Mouse (Mus musculus): ENCODE results near the gene Traf3ip3. TPM values are rescaled to one million over a fixed set of nuclear protein-coding genes. Genes with fewer than 3 reads are reported as not detected.

Gene Traf3ip3
- total and polyA plus RNA-seq, 3 experiments: 5.2 to 9.7 TPM; not detected in 1

GRCm38 (mm10) chr1:193244235-193244634 lies 42.7 kb upstream of the Traf3ip3 start:
- no peaks in the 10 kb centered on the region for H3K4me1 ChIP-seq (ENCODE audit: control insufficient read depth in 1 of 2, insufficient read depth in 2 of 2, low read length in 2 of 2)
- no peak overlapping the region for H3K27ac ChIP-seq (ENCODE audit: control insufficient read depth, low read depth, low read length)
- no peaks in the 10 kb centered on the region for H3K79me2 ChIP-seq (ENCODE audit: control insufficient read depth, insufficient read depth, low read length, poor library complexity)
- H3K36me3 ChIP-seq (ENCODE audit: control insufficient read depth in 1 of 2, insufficient read depth in 2 of 2, low read length in 2 of 2): no peaks in the 10 kb centered on the region
- no peak for DNase-seq (ENCODE audit: low read depth, low spot score)
- no peak overlapping the region for H3K4me3 ChIP-seq (ENCODE audit: control insufficient read depth in 1 of 2, insufficient read depth in 1 of 2, low read depth in 2 of 2, low read length in 2 of 2)
- TF ChIP-seq ZNF384 (IDR thresholded peaks at IDR 0.05; ENCODE audit: low read depth, low read length) (no peak), ZMIZ1 (IDR thresholded peaks at IDR 0.05; ENCODE audit: low read depth, low read length) (no peak), POLR2AphosphoS2 (IDR thresholded peaks at IDR 0.05; ENCODE audit: low read length) (no peak), MXI1 (IDR thresholded peaks at IDR 0.05; ENCODE audit: low read depth, low read length) (no peak), GATA1 (IDR thresholded peaks at IDR 0.05; ENCODE audit: low read depth, low read length) (no peak), USF1 (IDR thresholded peaks at IDR 0.05; ENCODE audit: low read depth, low read length) (no peak), CTCF (IDR thresholded peaks at IDR 0.05 in 2 of 3, conservative IDR thresholded peaks at IDR 0.05 in 1 of 3; ENCODE audit: control insufficient read depth in 1 of 3, insufficient read depth in 1 of 3, low read depth in 2 of 3, low read length in 3 of 3, poor library complexity in 1 of 3, severe bottlenecking in 1 of 3) (no peak), POLR2A (IDR thresholded peaks at IDR 0.05; ENCODE audit: control insufficient read depth in 1 of 2, insufficient read depth in 1 of 2, low read depth in 1 of 2, low read length in 2 of 2, poor library complexity in 1 of 2) (no peak), NRF1 (IDR thresholded peaks at IDR 0.05; ENCODE audit: insufficient read depth, low read depth, low read length, poor library complexity, severe bottlenecking) (no peak), ELF1 (IDR thresholded peaks at IDR 0.05; ENCODE audit: low read depth, low read length) (no peak), UBTF (IDR thresholded peaks at IDR 0.05; ENCODE audit: borderline replicate concordance, insufficient read depth, low read depth, low read length) (no peak), MYC (IDR thresholded peaks at IDR 0.05; ENCODE audit: low read depth, low read length) (no peak), TAL1 (IDR thresholded peaks at IDR 0.05; ENCODE audit: low read length) (no peak), MAZ (IDR thresholded peaks at IDR 0.05; ENCODE audit: low read depth, low read length) (no peak), KAT2A (conservative IDR thresholded peaks at IDR 0.05; ENCODE audit: low read depth, low read length) (no peak), POLR2AphosphoS5 (IDR thresholded peaks at IDR 0.05; ENCODE audit: borderline replicate concordance, low read depth, low read length) (no peak)
- no peaks in the 10 kb centered on the region for H3K9me3 ChIP-seq (replicated peaks; ENCODE audit: insufficient read depth, low read length)
- H3K27me3 ChIP-seq (ENCODE audit: control insufficient read depth in 1 of 2, insufficient read depth in 2 of 2, low read length in 2 of 2): peaks cover 0 to 2% of the 10 kb centered on the region in 2 experiments; a peak in 2 of 4 replicates
- no peak overlapping the region for H3K9ac ChIP-seq (ENCODE audit: control insufficient read depth, low read depth, low read length, poor library complexity, severe bottlenecking)

GRCm38 (mm10) chr1:193243571-193244193 lies 42.2 kb upstream of the Traf3ip3 start:
- H3K79me2 ChIP-seq (ENCODE audit: control insufficient read depth, insufficient read depth, low read length, poor library complexity): no peaks in the 10 kb centered on the region
- no peak for DNase-seq (ENCODE audit: low read depth, low spot score)

More at GRCm38 (mm10) chr1:193243571-193244193, 42.2 kb upstream of the Traf3ip3 start:
- H3K9ac ChIP-seq (ENCODE audit: control insufficient read depth, low read depth, low read length, poor library complexity, severe bottlenecking): no peak overlapping the region
- no peaks in the 10 kb centered on the region for H3K9me3 ChIP-seq (replicated peaks; ENCODE audit: insufficient read depth, low read length)
- TF ChIP-seq MAX (IDR thresholded peaks at IDR 0.05; ENCODE audit: low read length) (no peak), POLR2A (IDR thresholded peaks at IDR 0.05; ENCODE audit: control insufficient read depth in 1 of 2, insufficient read depth in 1 of 2, low read depth in 1 of 2, low read length in 2 of 2, poor library complexity in 1 of 2) (no peak), ZMIZ1 (IDR thresholded peaks at IDR 0.05; ENCODE audit: low read depth, low read length) (no peak), CHD1 (IDR thresholded peaks at IDR 0.05; ENCODE audit: low read depth, low read length) (no peak), ZNF384 (IDR thresholded peaks at IDR 0.05; ENCODE audit: low read depth, low read length) (no peak), ZKSCAN1 (IDR thresholded peaks at IDR 0.05; ENCODE audit: low read depth, low read length) (no peak), MYB (IDR thresholded peaks at IDR 0.05; ENCODE audit: low read depth, low read length) (no peak), KAT2A (conservative IDR thresholded peaks at IDR 0.05; ENCODE audit: low read depth, low read length) (no peak), TBP (IDR thresholded peaks at IDR 0.05; ENCODE audit: low read depth, low read length) (no peak), MAFK (IDR thresholded peaks at IDR 0.05; ENCODE audit: borderline replicate concordance, low read depth, low read length) (no peak), POLR2AphosphoS5 (IDR thresholded peaks at IDR 0.05; ENCODE audit: borderline replicate concordance, low read depth, low read length) (no peak), SIN3A (IDR thresholded peaks at IDR 0.05; ENCODE audit: low read length) (no peak), TAL1 (IDR thresholded peaks at IDR 0.05; ENCODE audit: low read length) (no peak)
- no peaks in the 10 kb centered on the region for H3K4me1 ChIP-seq (ENCODE audit: control insufficient read depth in 1 of 2, insufficient read depth in 2 of 2, low read length in 2 of 2)
- H3K36me3 ChIP-seq (ENCODE audit: control insufficient read depth in 1 of 2, insufficient read depth in 2 of 2, low read length in 2 of 2): no peaks in the 10 kb centered on the region
- no peak overlapping the region for H3K4me3 ChIP-seq (ENCODE audit: control insufficient read depth in 1 of 2, insufficient read depth in 1 of 2, low read depth in 2 of 2, low read length in 2 of 2)
- peaks cover 0 to 2% of the 10 kb centered on the region in 2 experiments; a peak in 2 of 4 replicates for H3K27me3 ChIP-seq (ENCODE audit: control insufficient read depth in 1 of 2, insufficient read depth in 2 of 2, low read length in 2 of 2)
- no peak overlapping the region for H3K27ac ChIP-seq (ENCODE audit: control insufficient read depth, low read depth, low read length)

Data from MEL (cell line).